9 mouse cellular contexts compared by ENCODE assay signal in genomic region chr11:49844969-49845368, GRCm38 (mm10). TPM values are rescaled to one million over a fixed set of nuclear protein-coding genes. Genes with fewer than 3 reads are reported as not detected.
DNase-seq lines count a peak whose midpoint lies in the region; ATAC-seq and TF ChIP-seq lines count a peak whose summit lies in the region.
"Had no signal": no experiment of that assay in that cellular context is flagged by ENCODE, and none has a peak within 500 bp of the region (broad histone marks: within the 10 kb centered on the region; RNA-seq: fewer than 3 reads in every experiment).

No protein-coding gene starts in this region.

- no peak for ATAC-seq in midbrain, embryonic 14.5 days (ENCODE audit: low FRiP score, low TSS enrichment)
- ATAC-seq in midbrain, embryonic 16.5 days: no peak
- ATAC-seq in embryonic facial prominence, embryonic 11.5 days (replicated peaks; ENCODE audit: insufficient number of reproducible peaks, low FRiP score, low TSS enrichment, low read depth): no peak
- ATAC-seq in liver, postnatal 0 days: no peak
- ATAC-seq in inflammation-experienced regulatory T-cells, adult 6 months: no peak

- no peak overlapping the region for H3K9ac ChIP-seq in midbrain, embryonic 14.5 days (replicated peaks; ENCODE audit: low read length)
- no peak overlapping the region for H3K9ac ChIP-seq in midbrain, embryonic 16.5 days (ENCODE audit: low read depth, low read length)
- no peak overlapping the region for H3K9ac ChIP-seq in embryonic facial prominence, embryonic 11.5 days (replicated peaks; ENCODE audit: low read length)
- H3K9ac ChIP-seq in liver, postnatal 0 days (replicated peaks): no peak overlapping the region
- H3K9ac ChIP-seq: heart, embryonic 13.5 days had no signal

- H3K27me3 ChIP-seq in midbrain, embryonic 14.5 days (ENCODE audit: control insufficient read depth, insufficient read depth, low read length): no peaks in the 10 kb centered on the region
- H3K27me3 ChIP-seq in midbrain, embryonic 16.5 days (ENCODE audit: control insufficient read depth, insufficient read depth, low read depth, low read length): no peaks in the 10 kb centered on the region
- no peaks in the 10 kb centered on the region for H3K27me3 ChIP-seq in embryonic facial prominence, embryonic 11.5 days (ENCODE audit: control insufficient read depth, insufficient read depth, low read length)
- H3K27me3 ChIP-seq in liver, postnatal 0 days (ENCODE audit: insufficient read depth, low read length): no peaks in the 10 kb centered on the region
- H3K27me3 ChIP-seq: heart, embryonic 13.5 days had no signal

- peaks cover 3% of the 10 kb centered on the region; the same call in 1 of the 2 replicates for H3K36me3 ChIP-seq in midbrain, embryonic 14.5 days (ENCODE audit: control insufficient read depth, insufficient read depth, low read length)
- H3K36me3 ChIP-seq in midbrain, embryonic 16.5 days (ENCODE audit: control insufficient read depth, insufficient read depth, low read length): no peaks in the 10 kb centered on the region
- H3K36me3 ChIP-seq in embryonic facial prominence, embryonic 11.5 days (replicated peaks; ENCODE audit: control insufficient read depth, insufficient read depth, low read depth, low read length): no peaks in the 10 kb centered on the region
- no peaks in the 10 kb centered on the region; the same call in 1 of the 2 replicates for H3K36me3 ChIP-seq in liver, postnatal 0 days (replicated peaks; ENCODE audit: insufficient read depth, low read length)

- H3K4me1 ChIP-seq in midbrain, embryonic 14.5 days (ENCODE audit: control insufficient read depth, insufficient read depth, low read length): peaks cover 21% of the 10 kb centered on the region
- H3K4me1 ChIP-seq in midbrain, embryonic 16.5 days (ENCODE audit: control insufficient read depth, insufficient read depth, low read length): peaks cover 24% of the 10 kb centered on the region
- H3K4me1 ChIP-seq in embryonic facial prominence, embryonic 11.5 days (ENCODE audit: control insufficient read depth, insufficient read depth, low read length): no peaks in the 10 kb centered on the region; the same call in 1 of the 2 replicates
- peaks cover 33% of the 10 kb centered on the region for H3K4me1 ChIP-seq in liver, postnatal 0 days (ENCODE audit: insufficient read depth)

- H3K27ac ChIP-seq in midbrain, embryonic 14.5 days (replicated peaks; ENCODE audit: low read depth, low read length): no peak overlapping the region
- H3K27ac ChIP-seq in midbrain, embryonic 16.5 days (ENCODE audit: low read length): no peak overlapping the region
- H3K27ac ChIP-seq in embryonic facial prominence, embryonic 11.5 days (replicated peaks; ENCODE audit: low read depth, low read length): no peak overlapping the region
- peak overlapping the region; percentile 90; the same call in 1 of the 2 replicates for H3K27ac ChIP-seq in liver, postnatal 0 days (ENCODE audit: low read depth)

- H3K4me2 ChIP-seq in midbrain, embryonic 14.5 days (ENCODE audit: low read length): no peak overlapping the region
- H3K4me2 ChIP-seq in midbrain, embryonic 16.5 days (ENCODE audit: low read length): no peak overlapping the region
- no peak overlapping the region for H3K4me2 ChIP-seq in embryonic facial prominence, embryonic 11.5 days (ENCODE audit: low read depth, low read length)
- H3K4me2 ChIP-seq in liver, postnatal 0 days (ENCODE audit: low read depth, low read length): no peak overlapping the region

- 65% methylated on average over 3 of the region's 3 CpGs for WGBS in midbrain, embryonic 14.5 days
- 52% methylated on average over 3 of the region's 3 CpGs for WGBS in midbrain, embryonic 16.5 days
- 53% methylated on average over 3 of the region's 3 CpGs for WGBS in embryonic facial prominence, embryonic 11.5 days
- 40% methylated on average over 3 of the region's 3 CpGs for WGBS in liver, postnatal 0 days (ENCODE audit: insufficient replicate concordance)

- H3K4me3 ChIP-seq in midbrain, embryonic 14.5 days (replicated peaks; ENCODE audit: low read depth, low read length): no peak overlapping the region
- H3K4me3 ChIP-seq in midbrain, embryonic 16.5 days (ENCODE audit: low read depth, low read length): no peak overlapping the region
- H3K4me3 ChIP-seq in embryonic facial prominence, embryonic 11.5 days (ENCODE audit: low read depth, low read length): no peak overlapping the region
- no peak overlapping the region for H3K4me3 ChIP-seq in liver, postnatal 0 days (ENCODE audit: low read depth, low read length)

- TF ChIP-seq CTCF in liver, postnatal 0 days (IDR thresholded peaks at IDR 0.05; ENCODE audit: low read depth): peak; percentile 88

- no peaks in the 10 kb centered on the region for H3K9me3 ChIP-seq in midbrain, embryonic 14.5 days (ENCODE audit: control insufficient read depth, low read length)
- no peaks in the 10 kb centered on the region for H3K9me3 ChIP-seq in midbrain, embryonic 16.5 days (replicated peaks; ENCODE audit: control insufficient read depth, low read length, poor library complexity, severe bottlenecking)
- H3K9me3 ChIP-seq in embryonic facial prominence, embryonic 11.5 days (replicated peaks; ENCODE audit: control insufficient read depth, low read length): no peaks in the 10 kb centered on the region
- H3K9me3 ChIP-seq in liver, postnatal 0 days (ENCODE audit: low read length): no peaks in the 10 kb centered on the region
- H3K9me3 ChIP-seq: heart, embryonic 13.5 days had no signal

- peak; percentile 71 for DNase-seq in midbrain, embryonic 14.5 days
- peak; percentile 81 for DNase-seq in adrenal gland, postnatal 10 days
- peak; percentile 68 for DNase-seq in embryonic facial prominence, embryonic 11.5 days (ENCODE audit: low spot score)
- peak; percentile 56 to 81 for DNase-seq in kidney, adult 8-10 months
- DNase-seq in liver, postnatal 0 days: peak; percentile 78
- DNase-seq in right cerebral cortex, postnatal 10 days (ENCODE audit: low spot score in 2 of 2): peak; percentile 66 to 67

- TF ChIP-seq EP300 in liver, postnatal 0 days (IDR thresholded peaks at IDR 0.05; ENCODE audit: low read depth): no peak

RNA-seq across cellular contexts. Expression of gene Mapk9, which starts 1.6 kb away (rescaled TPM):
- polyA plus RNA-seq in midbrain, embryonic 14.5 days (2014; fragmentation: Nextera tagmentation; extraction: Ambion mirVana): 58.7 and 72.4 TPM in 2 replicates
- polyA plus RNA-seq in midbrain, embryonic 16.5 days (2015; fragmentation: Nextera tagmentation; extraction: Ambion mirVana): 64.2 and 71.4 TPM in 2 replicates
- total RNA-seq in adrenal gland, postnatal 10 days (2021): 10 to 100 TPM; 56.4 to 67.8 TPM
- polyA plus RNA-seq in embryonic facial prominence, embryonic 11.5 days (2014; fragmentation: Nextera tagmentation; extraction: Ambion mirVana): 43.1 and 43.7 TPM in 2 replicates
- 20.9 and 22.3 TPM in 2 replicates for polyA plus RNA-seq in liver, postnatal 0 days (2015; fragmentation: Nextera tagmentation; extraction: Ambion mirVana)
- polyA plus RNA-seq in inflammation-experienced regulatory T-cells, adult 6 months (2017; shearing (Covaris generic)): 10 to 100 TPM; 15.9 to 20.5 (median 17.6) TPM

RNA-seq across cellular contexts. Expression of gene Gfpt2, which starts 51.0 kb away (rescaled TPM):
- 4.1 and 4.5 TPM in 2 replicates for polyA plus RNA-seq in midbrain, embryonic 14.5 days (2014; fragmentation: Nextera tagmentation; extraction: Ambion mirVana)
- 6.6 and 6.8 TPM in 2 replicates for polyA plus RNA-seq in midbrain, embryonic 16.5 days (2015; fragmentation: Nextera tagmentation; extraction: Ambion mirVana)
- total RNA-seq in adrenal gland, postnatal 10 days (2021): 1 to 10 TPM; 5.8 to 5.9 TPM
- polyA plus RNA-seq in embryonic facial prominence, embryonic 11.5 days (2014; fragmentation: Nextera tagmentation; extraction: Ambion mirVana): 26.1 and 28.1 TPM in 2 replicates
- polyA plus RNA-seq in liver, postnatal 0 days (2015; fragmentation: Nextera tagmentation; extraction: Ambion mirVana): 0.65 and 0.81 TPM in 2 replicates
- 1 to 10 TPM in 2 of 3 experiments, under 1 TPM in 1; 0.28 to 3.0 (median 1.3) TPM for polyA plus RNA-seq in inflammation-experienced regulatory T-cells, adult 6 months (2017; shearing (Covaris generic))

RNA-seq across cellular contexts. Expression of gene Rasgef1c, which starts 56.7 kb away (rescaled TPM):
- polyA plus RNA-seq in midbrain, embryonic 14.5 days (2014; fragmentation: Nextera tagmentation; extraction: Ambion mirVana): 24.9 and 36.2 TPM in 2 replicates
- 33.8 and 34.2 TPM in 2 replicates for polyA plus RNA-seq in midbrain, embryonic 16.5 days (2015; fragmentation: Nextera tagmentation; extraction: Ambion mirVana)
- total RNA-seq in adrenal gland, postnatal 10 days (2021): 1 to 10 TPM; 1.4 to 1.8 TPM
- 0.29 and 0.91 TPM in 2 replicates for polyA plus RNA-seq in embryonic facial prominence, embryonic 11.5 days (2014; fragmentation: Nextera tagmentation; extraction: Ambion mirVana)
- polyA plus RNA-seq in liver, postnatal 0 days (2015; fragmentation: Nextera tagmentation; extraction: Ambion mirVana): not detected in 2 replicates
- polyA plus RNA-seq in inflammation-experienced regulatory T-cells, adult 6 months (2017; shearing (Covaris generic)): under 1 TPM; 0.28 to 0.52 (median 0.45) TPM
- polyA plus RNA-seq: heart, embryonic 13.5 days had no signal

Comparison
In these comparisons a context has a peak if more than half of its experiments do, and no peak if none do; other contexts are left out.
1. RNA of gene Rasgef1c, which starts 56.7 kb away (polyA plus RNA-seq): 33.8 to 34.2 TPM in midbrain, embryonic 16.5 days and 24.9 to 36.2 TPM in midbrain, embryonic 14.5 days; 0.28 to 0.52 TPM in inflammation-experienced regulatory T-cells, adult 6 months, 0.29 to 0.91 TPM in embryonic facial prominence, embryonic 11.5 days and not detected in liver, postnatal 0 days; every median in the first group is over 10 times any median in the second.
2. Peak in every context shown above with its lines, with median percentiles within 50 percentile points of each other: DNase-seq.